In genomic region chr8:122814608-122815007, GRCm38 (mm10) we compare ENCODE assay signal across 14 mouse cellular contexts. TPM values are rescaled to one million over a fixed set of nuclear protein-coding genes. Genes with fewer than 3 reads are reported as not detected.
DNase-seq lines count a peak whose midpoint lies in the region; ATAC-seq and TF ChIP-seq lines count a peak whose summit lies in the region.
"Had no signal": no experiment of that assay in that cellular context is flagged by ENCODE, and none has a peak within 500 bp of the region (broad histone marks: within the 10 kb centered on the region; RNA-seq: fewer than 3 reads in every experiment).

No protein-coding gene starts in this region.

- H3K4me1 ChIP-seq in forebrain, embryonic 11.5 days (replicated peaks; ENCODE audit: control insufficient read depth, insufficient read depth, low read length) = peaks cover 11% of the 10 kb centered on the region; the same call in 1 of the 2 replicates
- peaks cover 76% of the 10 kb centered on the region for H3K4me1 ChIP-seq in hindbrain, embryonic 13.5 days (replicated peaks)
- peaks cover 5% of the 10 kb centered on the region; the same call in 1 of the 2 replicates for H3K4me1 ChIP-seq in midbrain, postnatal 0 days (ENCODE audit: insufficient read depth, low read length)

- TF ChIP-seq CTCF in midbrain, postnatal 0 days (IDR thresholded peaks at IDR 0.05) = no peak

- H3K9me3 ChIP-seq in forebrain, embryonic 11.5 days (ENCODE audit: control insufficient read depth, low read length) = no peaks in the 10 kb centered on the region
- no peaks in the 10 kb centered on the region for H3K9me3 ChIP-seq in hindbrain, embryonic 13.5 days
- H3K9me3 ChIP-seq in midbrain, postnatal 0 days (ENCODE audit: low read length) = no peaks in the 10 kb centered on the region
- H3K9me3 ChIP-seq: heart, embryonic 10.5 days had no signal

- no peak overlapping the region for H3K4me2 ChIP-seq in forebrain, embryonic 11.5 days (ENCODE audit: low read depth, low read length, severe bottlenecking)
- no peak overlapping the region for H3K4me2 ChIP-seq in hindbrain, embryonic 13.5 days
- H3K4me2 ChIP-seq in midbrain, postnatal 0 days (ENCODE audit: low read depth, low read length, poor library complexity, severe bottlenecking) = no peak overlapping the region

- DNase-seq in layer of hippocampus, adult 11-12 months (ENCODE audit: low spot score) = peak; percentile 30
- no peak for DNase-seq in layer of hippocampus, adult 8-10 months (ENCODE audit: low spot score in 2 of 2)
- DNase-seq in forebrain, embryonic 11.5 days (ENCODE audit: low spot score) = no peak
- peak; percentile 60 for DNase-seq in midbrain, postnatal 0 days (ENCODE audit: low spot score)
- DNase-seq in ovary, postnatal 10 days (ENCODE audit: low spot score) = no peak
- DNase-seq in adipocyte (ENCODE audit: low spot score) = no peak
- DNase-seq: heart, postnatal 4 days; kidney, adult 2 months; lung, adult 2 months; right cerebral cortex, adult 18-20 months had no signal

- peak overlapping the region; percentile 25; the same call in 1 of the 2 replicates for H3K27ac ChIP-seq in forebrain, embryonic 11.5 days (ENCODE audit: low read depth, low read length)
- H3K27ac ChIP-seq in hindbrain, embryonic 13.5 days = peak overlapping the region; percentile 53; the same call in 1 of the 2 replicates
- no peak overlapping the region for H3K27ac ChIP-seq in midbrain, postnatal 0 days (ENCODE audit: low read depth, low read length)
- H3K27ac ChIP-seq: heart, embryonic 10.5 days had no signal

- H3K27me3 ChIP-seq in forebrain, embryonic 11.5 days (ENCODE audit: control insufficient read depth, insufficient read depth, low read length) = peaks cover 2% of the 10 kb centered on the region
- H3K27me3 ChIP-seq in hindbrain, embryonic 13.5 days = peaks cover 3% of the 10 kb centered on the region; the same call in 1 of the 2 replicates
- H3K27me3 ChIP-seq in midbrain, postnatal 0 days (ENCODE audit: insufficient read depth, low read length) = no peaks in the 10 kb centered on the region

- no peaks in the 10 kb centered on the region for H3K36me3 ChIP-seq in forebrain, embryonic 11.5 days (ENCODE audit: control insufficient read depth, insufficient read depth, low read length)
- peaks cover 23% of the 10 kb centered on the region for H3K36me3 ChIP-seq in hindbrain, embryonic 13.5 days
- peaks cover 9% of the 10 kb centered on the region for H3K36me3 ChIP-seq in midbrain, postnatal 0 days (ENCODE audit: insufficient read depth, low read length)

- no peak for ATAC-seq in forebrain, embryonic 11.5 days (replicated peaks; ENCODE audit: low FRiP score)
- ATAC-seq in hindbrain, embryonic 13.5 days (ENCODE audit: low FRiP score) = no peak
- ATAC-seq in midbrain, postnatal 0 days (ENCODE audit: low FRiP score) = no peak

- no peak overlapping the region for H3K4me3 ChIP-seq in forebrain, embryonic 11.5 days (ENCODE audit: low read depth, low read length)
- no peak overlapping the region for H3K4me3 ChIP-seq in hindbrain, embryonic 13.5 days
- H3K4me3 ChIP-seq in midbrain, postnatal 0 days (ENCODE audit: low read depth, low read length) = no peak overlapping the region
- H3K4me3 ChIP-seq: heart, embryonic 10.5 days had no signal

- WGBS in forebrain, embryonic 11.5 days = 8% methylated on average over 7 of the region's 7 CpGs
- 14% methylated on average over 7 of the region's 7 CpGs for WGBS in hindbrain, embryonic 13.5 days
- 15% methylated on average over 7 of the region's 7 CpGs for WGBS in midbrain, postnatal 0 days

- no peak overlapping the region for H3K9ac ChIP-seq in forebrain, embryonic 11.5 days (ENCODE audit: low read length)
- H3K9ac ChIP-seq in hindbrain, embryonic 13.5 days = peak overlapping the region; percentile 29
- no peak overlapping the region for H3K9ac ChIP-seq in midbrain, postnatal 0 days (replicated peaks; ENCODE audit: low read length, poor library complexity, severe bottlenecking)

RNA-seq across cellular contexts. Expression of gene Cdh15, which starts 33.2 kb away (rescaled TPM):
- 1 to 10 TPM; 1.0 to 1.3 (median 1.2) TPM for total RNA-seq in layer of hippocampus, adult 8-10 months (2022)
- 0.56 and 0.92 TPM in 2 replicates for polyA plus RNA-seq in forebrain, embryonic 11.5 days (2014; fragmentation: Nextera tagmentation; extraction: Ambion mirVana)
- polyA plus RNA-seq in hindbrain, embryonic 13.5 days (2015; fragmentation: Nextera tagmentation; extraction: Ambion mirVana) = 1.5 and 1.8 TPM in 2 replicates
- total RNA-seq in midbrain, postnatal 0 days (2014; rRNA removed) = 0.14 and 1.8 TPM in 2 replicates
- 3.5 and 4.0 TPM in 2 replicates for polyA plus RNA-seq in midbrain, postnatal 0 days (2015; fragmentation: Nextera tagmentation; extraction: Ambion mirVana)
- total RNA-seq: common myeloid progenitor, adult 5-6 weeks; megakaryocyte, adult 5-6 weeks had no signal

RNA-seq across cellular contexts. Expression of gene Acsf3, which starts 39.3 kb away (rescaled TPM):
- 10 to 100 TPM; 21.9 to 26.7 (median 23.9) TPM for total RNA-seq in layer of hippocampus, adult 8-10 months (2022)
- 15.6 and 16.3 TPM in 2 replicates for polyA plus RNA-seq in forebrain, embryonic 11.5 days (2014; fragmentation: Nextera tagmentation; extraction: Ambion mirVana)
- 16.2 and 17.4 TPM in 2 replicates for polyA plus RNA-seq in hindbrain, embryonic 13.5 days (2015; fragmentation: Nextera tagmentation; extraction: Ambion mirVana)
- 22.1 and 22.7 TPM in 2 replicates for total RNA-seq in midbrain, postnatal 0 days (2014; rRNA removed)
- 18.8 and 18.9 TPM in 2 replicates for polyA plus RNA-seq in midbrain, postnatal 0 days (2015; fragmentation: Nextera tagmentation; extraction: Ambion mirVana)

Comparison
In these comparisons a context has a peak if more than half of its experiments do, and no peak if none do; other contexts are left out.
1. DNase-seq: peak in layer of hippocampus, adult 11-12 months (single experiment) and midbrain, postnatal 0 days (single experiment); none in layer of hippocampus, adult 8-10 months (0 of 2), forebrain, embryonic 11.5 days (single experiment), ovary, postnatal 10 days (single experiment) and adipocyte (single experiment).